Mouse (Mus musculus) G1E (cell line): ENCODE measurements around the gene Gpc5.

Source experiments
- CTCF ChIP-seq: IDR thresholded peaks from 2 replicates; pipeline ENCODE4 v1.5.1; 2012; ENCODE audit warnings: low read depth, low read length, inconsistent platforms, mixed read lengths
- GATA1 ChIP-seq: IDR thresholded peaks from 2 replicates; pipeline ENCODE4 v1.6.1; 2012; ENCODE audit warnings: borderline replicate concordance, low read length, inconsistent platforms, mixed read lengths
- GATA2 ChIP-seq: IDR thresholded peaks from 2 replicates; pipeline ENCODE4 v1.6.1; 2012; ENCODE audit warnings: low read depth, low read length, inconsistent platforms, borderline replicate concordance
- POLR2AphosphoS5 ChIP-seq: IDR thresholded peaks from 2 replicates; pipeline ENCODE4 v1.6.1; 2012; ENCODE audit warnings: low read depth, low read length, inconsistent platforms; ENCODE audit not compliant: insufficient replicate concordance
- TAL1 ChIP-seq: conservative IDR thresholded peaks from 2 replicates; pipeline ENCODE4 v1.6.1; 2012; ENCODE audit warnings: low read depth, low read length, inconsistent platforms, mixed read lengths

GRCm38 (mm10) chr14:115052371-115052770 lies 39.6 kb upstream of the Gpc5 start:
- no peak for TF ChIP-seq CTCF
- TF ChIP-seq POLR2AphosphoS5 = no peak
- TF ChIP-seq GATA1 = no peak
- TF ChIP-seq TAL1 = no peak
- TF ChIP-seq GATA2 = no peak
